Mouse (Mus musculus): ENCODE results near the gene Slu7.
A peak's percentile ranks its signal among the peaks of the same experiment; 100 is the strongest.

DNA sequence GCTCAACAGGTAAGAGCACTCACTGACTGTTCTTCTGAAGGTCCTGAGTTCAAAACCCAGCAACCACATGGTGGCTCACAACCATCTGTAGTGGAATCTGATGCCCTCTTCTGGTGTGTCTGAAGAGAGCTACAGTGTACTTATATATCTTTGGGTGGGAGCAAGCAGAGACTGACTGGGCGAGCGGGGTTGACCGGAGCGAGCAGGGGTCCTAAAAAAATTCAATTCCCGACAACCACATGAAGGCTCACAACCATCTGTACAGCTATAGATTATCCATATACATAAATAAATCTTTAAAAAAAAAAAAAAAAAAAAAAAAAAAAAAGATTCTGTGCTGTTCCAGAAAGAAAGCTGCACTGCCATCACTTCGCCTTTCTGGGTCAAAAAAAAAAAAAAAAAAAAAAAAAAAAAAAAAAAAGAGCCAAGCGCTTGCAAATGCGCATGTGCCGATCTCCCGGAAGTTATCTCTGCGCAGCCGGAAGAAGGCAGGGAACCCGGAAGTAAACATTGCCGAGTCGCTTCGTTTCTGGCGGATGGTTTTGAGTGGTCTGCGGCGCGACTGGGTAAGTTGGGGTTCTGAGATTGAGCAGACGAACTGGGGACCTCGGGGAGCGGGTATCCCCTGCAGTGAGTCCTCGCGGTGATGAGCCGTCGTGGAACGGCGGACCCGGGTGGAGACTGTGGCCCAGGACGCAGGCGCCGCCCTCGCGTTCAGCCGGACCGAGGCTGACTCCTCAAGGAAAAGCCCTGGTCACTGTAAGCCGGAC is at the start of gene Slu7:
- 0 out of 2 replicates have a peak, but pooled peaks have one; percentile 29 for TF ChIP-seq EP300 (IDR thresholded peaks at IDR 0.05)
- peak; percentile 31 for TF ChIP-seq CTCF (IDR thresholded peaks at IDR 0.05)
